Mouse (Mus musculus): ENCODE measurements around the gene Itpkb.

DNA sequence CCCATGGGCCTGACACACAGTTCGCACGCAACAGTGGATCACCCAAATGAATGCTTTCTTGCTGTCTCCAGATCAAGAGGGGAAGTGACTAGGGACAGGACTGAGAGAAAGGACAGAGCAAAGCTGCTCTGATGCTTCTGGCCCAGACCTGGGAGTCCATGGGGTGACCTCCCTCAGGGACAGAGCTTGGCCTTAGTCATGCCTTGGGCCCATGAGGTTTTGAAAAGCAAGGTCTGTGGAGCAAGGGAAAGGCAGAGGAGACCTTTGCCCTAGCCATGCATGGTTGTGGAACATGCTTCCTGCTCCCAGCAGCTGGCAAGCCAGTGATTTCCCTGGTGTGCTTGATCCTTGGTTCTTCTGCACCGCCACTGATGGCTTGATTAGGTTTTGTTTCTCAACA is 7.4 kb upstream of the Itpkb start:
- TF ChIP-seq TAL1 (IDR thresholded peaks at IDR 0.05; ENCODE audit: low read length): no peak
- TF ChIP-seq GATA1 (IDR thresholded peaks at IDR 0.05; ENCODE audit: low read length): no peak
